Mouse (Mus musculus) mesoderm, embryonic 11.5 days (tissue): Measurements from ENCODE around the gene Ruvbl1.

Experiments
- DNase-seq: peaks from one replicate; pipeline ENCODE4 v3.0.0-alpha.2; 2012; ENCODE audit warnings: low read depth, low spot score

Ruvbl1 gene

DNA sequence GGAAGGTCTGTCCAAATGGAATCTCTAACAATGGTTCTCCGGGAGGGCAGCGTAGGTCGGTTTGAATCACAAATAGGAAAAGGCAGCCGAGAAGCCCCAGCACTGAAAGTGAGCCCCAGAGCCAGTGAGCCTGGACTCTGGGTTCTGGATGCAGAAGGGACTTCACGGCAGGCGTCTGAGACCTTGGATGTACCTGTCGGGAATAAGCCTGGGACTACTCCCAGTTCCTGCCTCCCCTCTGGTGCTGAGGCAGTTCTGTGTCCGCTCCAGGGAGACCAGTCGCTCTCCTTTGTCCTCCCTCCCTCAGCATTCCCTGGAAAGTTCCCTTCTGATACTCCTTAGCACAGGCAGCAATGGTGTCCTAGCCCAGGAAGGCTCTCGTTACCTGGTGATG is 80.2 kb downstream of the Ruvbl1 start:
- no peak for DNase-seq
